Mouse (Mus musculus): ENCODE measurements at regions not wholly inside any gene's neighbourhood (a gene's known extent, or its start where the extent isn't known, plus 50 kb on each side); places are given as distances from the start of the nearest gene placed in this dataset.

GRCm38 (mm10) chr12:27786716-27787291 is 444.4 kb upstream of the Sox11 start:
- DNase-seq: no peak

GRCm38 (mm10) chr12:27780801-27781200 is 438.4 kb upstream of the Sox11 start:
- DNase-seq: no peak

GRCm38 (mm10) chr12:27765948-27766347 is 423.6 kb upstream of the Sox11 start:
- DNase-seq: no peak

GRCm38 (mm10) chr12:27759016-27759415 is 416.6 kb upstream of the Sox11 start:
- DNase-seq: no peak

- DNase-seq: no peak
Observed at GRCm38 (mm10) chr12:27757641-27758040, 415.3 kb upstream of the Sox11 start.

- DNase-seq: no peak
Observed at GRCm38 (mm10) chr12:27724619-27725200, 382.3 kb upstream of the Sox11 start.

- no peak for DNase-seq
Observed at GRCm38 (mm10) chr12:27680459-27680858, 338.1 kb upstream of the Sox11 start.

GRCm38 (mm10) chr12:27673404-27673803 is 331.0 kb upstream of the Sox11 start:
- no peak for DNase-seq

GRCm38 (mm10) chr12:27670650-27671084 is 328.3 kb upstream of the Sox11 start:
- DNase-seq: no peak

GRCm38 (mm10) chr12:27670190-27670589 is 327.8 kb upstream of the Sox11 start:
- DNase-seq: no peak

GRCm38 (mm10) chr12:27669542-27669941 is 327.2 kb upstream of the Sox11 start:
- no peak for DNase-seq

GRCm38 (mm10) chr12:27666456-27666855 is 324.1 kb upstream of the Sox11 start:
- DNase-seq: no peak

- no peak for DNase-seq
Observed at GRCm38 (mm10) chr12:27663126-27663525, 320.8 kb upstream of the Sox11 start.

- DNase-seq: no peak
Observed at GRCm38 (mm10) chr12:27662723-27663122, 320.3 kb upstream of the Sox11 start.

- no peak for DNase-seq
Observed at GRCm38 (mm10) chr12:27657536-27657935, 315.2 kb upstream of the Sox11 start.

- no peak for DNase-seq
Observed at GRCm38 (mm10) chr12:27653541-27653940, 311.2 kb upstream of the Sox11 start.

GRCm38 (mm10) chr12:27648602-27649001 is 306.2 kb upstream of the Sox11 start:
- DNase-seq: no peak

- DNase-seq: no peak
Observed at GRCm38 (mm10) chr12:27646497-27647307, 304.3 kb upstream of the Sox11 start.

GRCm38 (mm10) chr12:27619616-27620015 is 277.2 kb upstream of the Sox11 start:
- no peak for DNase-seq

GRCm38 (mm10) chr12:27604061-27604679 is 261.8 kb upstream of the Sox11 start:
- DNase-seq: no peak

- peak; percentile 13 for DNase-seq
Observed at GRCm38 (mm10) chr12:27599149-27599548, 256.8 kb upstream of the Sox11 start.

GRCm38 (mm10) chr12:27597878-27598277 is 255.5 kb upstream of the Sox11 start:
- no peak for DNase-seq

- DNase-seq: no peak
Observed at GRCm38 (mm10) chr12:27597322-27597721, 254.9 kb upstream of the Sox11 start.

GRCm38 (mm10) chr12:27595576-27595975 is 253.2 kb upstream of the Sox11 start:
- no peak for DNase-seq

Measured in cerebellum, adult 8-10 months (tissue).